Mouse (Mus musculus) B cell, adult (primary cell): ENCODE measurements around the gene Gtpbp4. TPM values are rescaled to one million over a fixed set of nuclear protein-coding genes. Genes with fewer than 3 reads are reported as not detected.

Source experiments
- total RNA-seq: library from RNA; stranded (reverse); gene quantifications from 4 replicates; pipeline ENCODE4 v1.2.4, GENCODE M21; 2023; ENCODE audit not compliant: inconsistent age

The Gtpbp4 gene
- 89.0 to 108 TPM (median 108 TPM) in 4 replicates for total RNA-seq

DNA sequence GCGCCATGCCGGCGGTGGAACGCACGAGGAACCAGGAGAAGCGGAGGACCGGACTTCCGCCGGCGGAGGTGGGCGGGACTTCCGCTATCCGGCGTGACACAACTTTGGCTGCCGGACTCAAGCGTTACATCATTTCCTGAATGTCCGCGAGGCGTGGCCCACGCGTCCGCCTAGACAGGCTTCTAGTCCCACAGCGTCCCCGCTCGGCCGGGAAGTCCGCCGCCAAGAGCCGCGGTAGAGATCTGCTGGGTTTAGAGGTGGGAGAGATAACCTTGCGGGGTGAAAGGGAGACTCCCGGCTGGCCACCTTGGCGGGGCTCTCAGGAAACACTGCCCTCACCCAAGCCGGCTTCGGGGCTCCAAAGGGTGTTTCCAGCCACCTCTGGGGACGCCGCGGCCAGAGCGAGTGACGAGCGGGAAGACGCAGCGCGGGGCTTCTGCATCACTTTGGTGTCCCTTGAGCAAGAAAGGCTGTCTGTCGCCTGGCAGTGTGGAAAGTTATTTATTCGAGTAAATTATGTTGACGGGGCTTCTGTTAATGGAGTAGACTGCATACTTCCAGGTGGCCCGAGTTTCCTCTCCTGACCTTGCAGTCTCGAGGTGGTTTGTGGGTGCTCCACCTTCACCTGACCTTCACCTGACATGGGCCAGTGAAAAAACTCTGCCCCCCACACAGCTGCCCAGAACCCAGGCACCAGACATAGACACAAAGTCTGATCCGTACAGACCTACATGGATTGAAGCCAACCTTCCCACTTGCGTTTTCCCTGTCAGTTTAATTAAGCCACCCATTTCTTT, at the start of gene Gtpbp4:
TSS of gene Gtpbp4 (minus strand) at position 94 of the 797 bp plus-strand sequence.

DNA sequence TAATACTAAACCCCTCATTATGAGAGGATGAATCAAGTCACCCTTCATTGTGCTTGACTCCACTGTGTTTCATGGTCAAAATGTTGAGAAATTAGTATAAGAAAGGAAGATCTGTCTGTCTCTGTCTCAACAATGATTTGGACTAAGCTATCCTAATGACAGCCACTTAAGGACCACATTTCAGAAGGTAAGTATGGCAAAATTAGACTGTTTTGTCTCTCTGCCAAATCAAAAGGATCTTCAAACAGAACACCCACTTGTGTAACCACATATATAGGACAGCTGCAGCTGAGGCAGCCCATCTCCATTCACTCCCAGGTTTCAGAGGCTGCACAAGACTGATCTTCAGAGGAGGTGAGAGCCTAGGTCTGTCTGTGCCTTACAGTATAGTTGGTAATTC, 43.3 kb downstream of the Gtpbp4 start, which contains the start of gene Idi2:
TSS of gene Idi2 (plus strand) at position 301 of the 400 bp plus-strand sequence.

DNA sequence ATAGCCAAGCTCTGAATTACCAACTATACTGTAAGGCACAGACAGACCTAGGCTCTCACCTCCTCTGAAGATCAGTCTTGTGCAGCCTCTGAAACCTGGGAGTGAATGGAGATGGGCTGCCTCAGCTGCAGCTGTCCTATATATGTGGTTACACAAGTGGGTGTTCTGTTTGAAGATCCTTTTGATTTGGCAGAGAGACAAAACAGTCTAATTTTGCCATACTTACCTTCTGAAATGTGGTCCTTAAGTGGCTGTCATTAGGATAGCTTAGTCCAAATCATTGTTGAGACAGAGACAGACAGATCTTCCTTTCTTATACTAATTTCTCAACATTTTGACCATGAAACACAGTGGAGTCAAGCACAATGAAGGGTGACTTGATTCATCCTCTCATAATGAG, 47.8 kb downstream of the Gtpbp4 start, which contains the start of gene Gm9745:
TSS of gene Gm9745 (minus strand) at position 101 of the 400 bp plus-strand sequence.

Other genes with a start within 250 kb of the Gtpbp4 start
- gene Wdr37, start 124.2 kb downstream of the Gtpbp4 start, total RNA-seq: 45.2 to 55.9 TPM (median 46.3 TPM) in 4 replicates
- 12.9 to 15.2 TPM (median 13.7 TPM) in 4 replicates for gene Idi1, start 110.6 kb downstream of the Gtpbp4 start, total RNA-seq
- gene Gm9745, start 47.9 kb downstream of the Gtpbp4 start, total RNA-seq: not detected in 4 replicates
- gene Idi2, start 43.2 kb downstream of the Gtpbp4 start, total RNA-seq: not detected in 4 replicates
- 63.6 to 76.2 TPM (median 71.3 TPM) in 4 replicates for gene Larp4b, start 97.8 kb upstream of the Gtpbp4 start, total RNA-seq